Mouse (Mus musculus) liver, embryonic 14.5 days (tissue): ENCODE results near the gene St6galnac3. TPM values are rescaled to one million over a fixed set of nuclear protein-coding genes. Genes with fewer than 3 reads are reported as not detected.

ENCODE experiments used
- ATAC-seq: fragments of 200-750 bp; cut with Nextera tagmentation; 2 replicates; pipeline ENCODE4 v1.8.0; 2017; ENCODE audit warnings: moderate number of reproducible peaks, mild to moderate bottlenecking, moderate library complexity; ENCODE audit not compliant: insufficient read depth
- DNase-seq, 3 experiments: peaks; one replicate each; pipeline ENCODE4 v3.0.0-alpha.2; 2012 to 2013; ENCODE audit warnings: low read depth in 3 of 3, low spot score in 3 of 3
- H3K27ac ChIP-seq: fragments of 300-500 bp; sonication (generic); 2 replicates; pipeline ENCODE4 v1.5.1; 2014; ENCODE audit warnings: moderate library complexity, mild to moderate bottlenecking, control low read depth, inconsistent platforms
- H3K27me3 ChIP-seq: fragments of 300-500 bp; sonication (generic); 2 replicates; pipeline ENCODE4 v1.6.1; 2014; ENCODE audit warnings: mild to moderate bottlenecking, low read length, moderate library complexity; ENCODE audit not compliant: control insufficient read depth, insufficient read depth
- H3K36me3 ChIP-seq: fragments of 300-500 bp; sonication (generic); replicated peaks from 2 replicates; pipeline ENCODE4 v1.6.1; 2014; ENCODE audit warnings: low read depth; ENCODE audit not compliant: control insufficient read depth, insufficient read depth
- H3K4me1 ChIP-seq, 2 experiments: fragments of 200-500 bp in 1 of 2; fragments of 300-500 bp in 1 of 2; sonication (generic) in 1 of 2; replicated peaks; 2 replicates each; pipeline ENCODE4 v1.6.1; 2012 to 2014; ENCODE audit warnings: antibody characterized with exemption in 1 of 2, inconsistent platforms in 1 of 2, low read length in 1 of 2; ENCODE audit not compliant: control insufficient read depth in 2 of 2, insufficient read depth in 2 of 2
- H3K4me2 ChIP-seq: fragments of 300-500 bp; sonication (generic); 2 replicates; pipeline ENCODE4 v1.6.1; 2014; ENCODE audit warnings: low read depth, mild to moderate bottlenecking, control low read depth, moderate library complexity
- H3K4me3 ChIP-seq, 2 experiments: fragments of 200-500 bp in 1 of 2; fragments of 300-500 bp in 1 of 2; sonication (generic) in 1 of 2; 2 replicates each; pipeline ENCODE4 v1.5.1; 2012 to 2014; ENCODE audit warnings: low read depth in 2 of 2, low read length in 2 of 2, mild to moderate bottlenecking in 2 of 2, control low read depth in 1 of 2, inconsistent platforms in 1 of 2, moderate library complexity in 1 of 2; ENCODE audit not compliant: insufficient read depth in 1 of 2
- H3K9ac ChIP-seq: fragments of 300-500 bp; sonication (generic); replicated peaks from 2 replicates; pipeline ENCODE4 v1.6.1; 2014; ENCODE audit warnings: mild to moderate bottlenecking, control low read depth, moderate library complexity
- H3K9me3 ChIP-seq: fragments of 300-500 bp; sonication (generic); 2 replicates; pipeline ENCODE4 v1.6.1; 2016; ENCODE audit warnings: low read length, mixed read lengths; ENCODE audit not compliant: control insufficient read depth
- CTCF ChIP-seq: IDR thresholded peaks from 2 replicates; pipeline ENCODE4 v1.5.1; 2016; ENCODE audit warnings: antibody characterized with exemption, low read depth, control low read depth
- EP300 ChIP-seq: IDR thresholded peaks from 2 replicates; pipeline ENCODE4 v1.6.1; 2016; ENCODE audit warnings: antibody characterized with exemption, low read depth
- WGBS: fragments of 180-500 bp; shearing (Covaris S2); extraction: QIAGEN DNeasy Blood & Tissue Kit; methylation state at CpG from one replicate; pipeline ENCODE4 v1.1.7; 2014; ENCODE audit not compliant: insufficient replicate concordance; 5-methylcytosine and 5-hydroxymethylcytosine counted together
- polyA plus RNA-seq, 2 experiments: library from polyadenylated mRNA; depleted of rRNA in 1 of 2; stranded (reverse) in 1 of 2; unstranded in 1 of 2; fragments of >200 nt; fragmentation: Nextera tagmentation in 1 of 2; extraction: Ambion mirVana in 1 of 2; gene quantifications; 2 replicates each; pipeline versions ENCODE4 v1.2.1 to v1.2.3; 2012 to 2014

The St6galnac3 gene
- polyA plus RNA-seq, 2 experiments: 2.9 to 5.7 TPM

DNA sequence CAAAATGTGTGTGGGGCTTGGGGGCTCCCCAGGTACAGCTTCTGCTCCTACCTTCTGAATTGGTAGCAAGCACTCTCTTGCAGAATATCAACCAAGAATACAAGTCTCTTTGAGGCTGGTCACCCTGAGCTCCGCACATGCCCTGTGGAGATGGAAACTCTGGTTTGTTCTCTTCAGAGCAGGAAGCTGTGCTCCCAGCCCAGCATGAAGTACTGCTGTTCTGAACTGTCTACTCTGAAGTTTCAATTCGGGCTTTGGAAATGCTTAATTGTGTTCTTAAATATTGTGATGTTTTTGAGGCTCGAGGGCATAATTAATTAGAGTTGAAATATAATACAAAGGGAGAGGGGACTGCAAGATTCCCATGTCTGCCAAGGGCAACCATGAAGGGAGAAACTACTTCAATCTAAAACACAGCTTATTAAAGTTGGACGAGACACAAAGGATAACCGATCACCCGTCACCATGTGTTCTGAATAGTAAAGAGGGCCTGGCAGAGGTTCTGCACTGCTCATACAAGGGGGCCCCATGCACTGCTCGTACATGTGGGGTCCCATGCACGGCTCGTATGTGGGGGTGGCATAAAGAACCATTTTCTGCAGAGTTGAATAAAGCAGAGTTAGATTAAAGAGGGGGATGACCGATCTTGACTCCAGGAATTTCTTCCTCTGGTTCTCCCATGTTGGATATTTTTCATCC, 359.8 kb downstream of the St6galnac3 start:
- no peak overlapping the region for H3K27ac ChIP-seq
- no peaks in the 10 kb centered on the region for H3K9me3 ChIP-seq
- no peak overlapping the region for H3K9ac ChIP-seq
- ATAC-seq (no peak), DNase-seq (no peak)
- 75% methylated on average over 10 of the region's 10 CpGs for WGBS
- no peak overlapping the region for H3K4me2 ChIP-seq
- no peaks in the 10 kb centered on the region for H3K27me3 ChIP-seq
- no peaks in the 10 kb centered on the region for H3K36me3 ChIP-seq
- no peaks in the 10 kb centered on the region for H3K4me1 ChIP-seq
- no peak for TF ChIP-seq EP300
- no peak for TF ChIP-seq CTCF
- H3K4me3 ChIP-seq: no peak overlapping the region

DNA sequence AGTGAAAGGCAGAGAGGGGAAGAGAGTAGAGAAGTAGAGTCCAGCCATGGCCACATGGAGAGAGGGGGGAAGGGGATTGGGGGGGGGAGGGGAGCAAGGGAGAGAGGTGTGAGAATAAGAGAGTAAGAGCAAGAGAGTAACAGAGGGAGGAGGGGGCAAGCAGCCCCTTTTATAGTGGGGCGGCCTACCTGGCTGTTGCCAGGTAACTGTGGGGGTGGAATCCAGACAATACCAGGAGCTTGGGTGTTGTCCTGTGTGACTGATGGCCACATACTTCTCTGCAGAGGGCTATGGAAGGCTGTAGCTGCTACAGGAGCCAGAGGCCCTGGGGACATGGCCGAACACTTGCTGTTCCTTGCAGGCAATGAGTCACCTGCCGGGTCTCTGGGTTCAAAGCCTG, 360.6 kb downstream of the St6galnac3 start:
- TF ChIP-seq EP300: no peak
- no peak for TF ChIP-seq CTCF
- Histone ChIP-seq H3K4me1 (no peaks in the 10 kb centered on the region), H3K4me3 (no peak overlapping the region), H3K27me3 (no peaks in the 10 kb centered on the region), H3K27ac (no peak overlapping the region), H3K4me2 (no peak overlapping the region), H3K9me3 (no peaks in the 10 kb centered on the region), H3K9ac (no peak overlapping the region), H3K36me3 (no peaks in the 10 kb centered on the region)
- 79% methylated on average over 3 of the region's 3 CpGs for WGBS
- ATAC-seq: no peak
- no peak for DNase-seq

DNA sequence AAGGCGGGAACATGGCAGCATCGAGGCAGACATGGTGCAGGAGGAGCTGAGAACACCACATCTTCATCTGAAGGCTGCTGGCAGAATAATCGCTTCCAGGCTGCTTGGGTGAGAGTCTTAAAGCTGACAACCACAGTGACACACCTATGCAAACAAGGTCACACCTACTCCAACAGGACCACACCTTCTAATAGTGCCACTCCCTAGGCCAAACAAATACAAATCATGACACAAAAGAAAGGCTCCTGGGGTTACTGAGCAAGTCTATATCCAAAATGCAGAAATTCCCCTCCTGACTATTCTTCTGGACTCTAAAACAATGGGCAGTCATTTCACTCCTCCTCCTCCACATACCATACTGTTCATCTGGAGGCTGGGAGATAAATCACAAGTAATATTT, 365.0 kb downstream of the St6galnac3 start:
- WGBS: 80% methylated on average over 3 of the region's 3 CpGs
- H3K4me3 ChIP-seq: no peak overlapping the region
- ATAC-seq: no peak
- H3K27me3 ChIP-seq: no peaks in the 10 kb centered on the region
- DNase-seq: no peak
- H3K36me3 ChIP-seq: no peaks in the 10 kb centered on the region
- no peak overlapping the region for H3K9ac ChIP-seq
- H3K4me1 ChIP-seq: no peaks in the 10 kb centered on the region
- no peak overlapping the region for H3K27ac ChIP-seq
- no peak for TF ChIP-seq CTCF
- TF ChIP-seq EP300: no peak
- H3K4me2 ChIP-seq: no peak overlapping the region
- H3K9me3 ChIP-seq: no peaks in the 10 kb centered on the region

DNA sequence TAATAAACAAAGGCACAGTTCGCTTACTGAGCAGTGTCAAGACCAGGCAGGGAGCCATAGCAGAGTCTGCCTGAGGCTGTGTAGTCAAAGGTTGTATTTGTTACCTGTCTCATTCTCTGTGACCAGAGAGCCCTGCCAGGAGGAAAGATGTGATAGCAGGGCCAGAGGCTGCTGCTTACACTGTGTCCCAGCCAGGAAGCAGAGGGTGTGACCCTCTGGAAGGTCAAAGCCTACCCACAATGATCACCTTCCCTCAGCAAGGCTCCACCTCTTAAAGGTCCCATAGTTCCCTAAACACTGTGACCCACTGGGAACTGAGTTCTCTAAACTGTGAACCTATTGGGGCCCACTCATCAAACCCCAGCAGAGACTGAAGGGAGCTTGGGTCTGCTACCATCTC, 368.9 kb downstream of the St6galnac3 start:
- TF ChIP-seq EP300 (no peak), CTCF (no peak)
- no peak overlapping the region for H3K9ac ChIP-seq
- WGBS: 60% methylated on average over 1 of the region's 1 CpGs

DNA sequence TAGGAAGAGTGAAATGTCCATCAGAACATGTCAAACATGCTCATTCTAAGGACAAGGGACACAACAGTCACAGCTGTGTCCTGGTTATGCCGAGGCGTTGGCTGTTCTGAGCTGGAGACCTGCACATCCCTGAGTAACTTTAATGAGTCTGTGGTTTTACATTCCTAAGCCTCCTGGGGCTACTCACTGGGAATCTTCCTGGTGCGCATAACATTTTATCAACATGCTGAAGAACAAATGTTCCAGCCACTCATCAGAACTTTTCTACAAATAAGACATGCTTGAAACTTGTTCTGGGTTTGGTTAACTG, 370.0 kb downstream of the St6galnac3 start:
- H3K36me3 ChIP-seq: no peaks in the 10 kb centered on the region
- ATAC-seq (no peak), DNase-seq (no peak)
- no peaks in the 10 kb centered on the region for H3K9me3 ChIP-seq
- H3K9ac ChIP-seq: no peak overlapping the region
- no peaks in the 10 kb centered on the region for H3K4me1 ChIP-seq
- no peak overlapping the region for H3K27ac ChIP-seq
- no peak for TF ChIP-seq EP300
- TF ChIP-seq CTCF: no peak
- H3K4me3 ChIP-seq: no peak overlapping the region
- WGBS: 73% methylated on average over 3 of the region's 3 CpGs
- no peaks in the 10 kb centered on the region for H3K27me3 ChIP-seq
- no peak overlapping the region for H3K4me2 ChIP-seq

More for the DNA sequence above, 368.9 kb downstream of the St6galnac3 start:
- no peaks in the 10 kb centered on the region for H3K9me3 ChIP-seq
- H3K27me3 ChIP-seq: no peaks in the 10 kb centered on the region
- no peak overlapping the region for H3K27ac ChIP-seq
- DNase-seq (no peak), ATAC-seq (no peak)
- no peaks in the 10 kb centered on the region for H3K36me3 ChIP-seq
- no peaks in the 10 kb centered on the region for H3K4me1 ChIP-seq
- H3K4me2 ChIP-seq: no peak overlapping the region
- H3K4me3 ChIP-seq: no peak overlapping the region
